Mouse (Mus musculus) cerebellum, postnatal 4 days (tissue): ENCODE measurements at regions not wholly inside any gene's neighbourhood (a gene's known extent, or its start where the extent isn't known, plus 50 kb on each side); places are given as distances from the start of the nearest gene placed in this dataset.

Experiments
- DNase-seq, 2 experiments: peaks; one replicate each; pipeline ENCODE4 v3.0.0; 2022; ENCODE audit warnings: low spot score in 2 of 2, mixed read lengths in 1 of 2

GRCm38 (mm10) chr3:45198994-45199589, 179.1 kb upstream of the Pcdh10 start:
- no peak for DNase-seq

- no peak for DNase-seq
Measured at GRCm38 (mm10) chr3:45204392-45205043, 173.7 kb upstream of the Pcdh10 start.

- no peak for DNase-seq
Measured at GRCm38 (mm10) chr3:45231641-45232433, 146.4 kb upstream of the Pcdh10 start.

- DNase-seq, result no peak
Measured at GRCm38 (mm10) chr3:45238457-45238856, 139.7 kb upstream of the Pcdh10 start.

GRCm38 (mm10) chr3:45245456-45245855, 132.7 kb upstream of the Pcdh10 start:
- DNase-seq, result no peak

GRCm38 (mm10) chr3:45246601-45247000, 131.6 kb upstream of the Pcdh10 start:
- DNase-seq, result no peak

- DNase-seq, result no peak
Measured at GRCm38 (mm10) chr3:45276783-45277182, 101.4 kb upstream of the Pcdh10 start.

- peak in 1 of 2 experiments; percentile 44 for DNase-seq
Measured at GRCm38 (mm10) chr3:45297242-45297853, 80.8 kb upstream of the Pcdh10 start.

- DNase-seq, result no peak
Measured at GRCm38 (mm10) chr3:45319257-45319656, 58.9 kb upstream of the Pcdh10 start.
